Mouse (Mus musculus) heart, postnatal 0 days (tissue): Measurements from ENCODE around the gene Fam210b.

Experiments
- CTCF ChIP-seq: IDR thresholded peaks from 2 replicates; pipeline ENCODE4 v1.5.1; 2016; ENCODE audit warnings: antibody characterized with exemption, control low read depth, low read depth
- EP300 ChIP-seq: IDR thresholded peaks from 2 replicates; pipeline ENCODE4 v1.6.1; 2016; ENCODE audit warnings: antibody characterized with exemption, low read depth

- TF ChIP-seq CTCF (no peak), EP300 (no peak)
Measured at GRCm38 (mm10) chr2:172350773-172351172, 5.4 kb downstream of the Fam210b start.
